Mouse (Mus musculus): Measurements from ENCODE around the gene Mrpl45. TPM values are rescaled to one million over a fixed set of nuclear protein-coding genes. Genes with fewer than 3 reads are reported as not detected.
"Not testable (repeated sequence)": the region's sequence is repeated elsewhere in the genome, so short reads cannot be mapped to it uniquely, and the experiment has no call there.

The Mrpl45 gene
- polyA plus RNA-seq (2014; fragmentation: Nextera tagmentation; extraction: Ambion mirVana), result 57.2 and 61.3 TPM in 2 replicates

- Histone ChIP-seq H3K4me3 (ENCODE audit: low read depth, low read length) (peak within 1 kb of the TSS; percentile 40), H3K9me3 (replicated peaks; ENCODE audit: control insufficient read depth, low read length) (no peaks in the 10 kb centered on the region), H3K4me1 (ENCODE audit: control insufficient read depth, insufficient read depth, low read length) (0 out of 2 replicates have a peak, but pooled peaks cover 3% of the 10 kb centered on the region), H3K4me2 (ENCODE audit: low read depth, low read length) (peak within 1 kb of the TSS; percentile 28), H3K27me3 (ENCODE audit: control insufficient read depth, insufficient read depth, low read length) (no peaks in the 10 kb centered on the region), H3K9ac (replicated peaks; ENCODE audit: low read length) (peak within 1 kb of the TSS; percentile 51), H3K36me3 (replicated peaks; ENCODE audit: control insufficient read depth, insufficient read depth, low read depth, low read length) (no peaks in the 10 kb centered on the region), H3K27ac (replicated peaks; ENCODE audit: low read depth, low read length) (no peak within 1 kb of the TSS)
- ATAC-seq (replicated peaks; ENCODE audit: insufficient number of reproducible peaks, low FRiP score, low TSS enrichment, low read depth) (peak; percentile 93), DNase-seq (ENCODE audit: low spot score) (peak; percentile 99)
- WGBS, result under 1% methylated on average over 50 of the region's 50 CpGs
Measured at GRCm38 (mm10) chr11:97315504-97316503, at the start of gene Mrpl45. TSS of gene Mrpl45 (plus strand) at chr11:97315716.

DNA sequence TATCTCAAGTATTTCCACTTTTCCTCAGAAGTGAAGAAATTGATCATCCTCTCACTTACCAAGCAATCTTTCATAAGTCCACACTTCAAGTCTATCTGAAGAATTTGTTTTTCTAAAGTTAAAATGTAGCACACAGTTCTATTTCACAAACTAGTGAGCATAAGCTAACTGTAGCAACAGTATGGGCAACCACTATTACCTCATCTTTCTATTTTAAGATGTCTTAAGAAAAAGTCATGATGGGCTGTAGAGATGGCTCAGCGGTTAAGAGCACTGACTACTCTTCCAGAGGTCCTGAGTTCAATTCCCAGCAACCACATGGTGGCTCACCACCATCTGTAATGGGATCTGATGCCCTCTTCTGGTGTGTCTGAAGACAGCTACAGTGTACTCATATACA lies 49.0 kb upstream of the Mrpl45 start:
- not testable (repeated sequence) for ATAC-seq (replicated peaks; ENCODE audit: insufficient number of reproducible peaks, low FRiP score, low TSS enrichment, low read depth); H3K4me2 ChIP-seq (ENCODE audit: low read depth, low read length); H3K36me3 ChIP-seq (replicated peaks; ENCODE audit: control insufficient read depth, insufficient read depth, low read depth, low read length); H3K27me3 ChIP-seq (ENCODE audit: control insufficient read depth, insufficient read depth, low read length); DNase-seq (ENCODE audit: low spot score); H3K9me3 ChIP-seq (replicated peaks; ENCODE audit: control insufficient read depth, low read length); H3K4me1 ChIP-seq (ENCODE audit: control insufficient read depth, insufficient read depth, low read length); H3K9ac ChIP-seq (replicated peaks; ENCODE audit: low read length); H3K4me3 ChIP-seq (ENCODE audit: low read depth, low read length); H3K27ac ChIP-seq (replicated peaks; ENCODE audit: low read depth, low read length)
- WGBS, result 94% methylated on average over 1 of the region's 1 CpGs

DNA sequence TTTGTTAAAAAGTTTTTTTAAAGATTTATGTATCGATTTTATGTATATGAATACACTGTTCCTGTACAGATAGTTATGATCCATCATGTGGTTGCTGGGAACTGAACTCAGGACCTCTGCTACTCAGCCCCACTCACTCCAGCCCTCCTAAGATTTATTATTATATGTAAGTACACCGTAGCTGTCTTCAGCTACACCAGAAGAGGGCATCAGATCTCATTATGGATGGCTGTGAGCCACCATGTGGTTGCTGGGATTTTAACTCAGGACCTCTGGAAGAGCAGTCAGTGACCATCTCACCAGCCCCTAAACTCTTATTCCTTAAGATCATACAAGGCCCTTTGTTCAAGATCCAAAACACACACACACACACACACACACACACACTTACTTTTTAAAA lies 45.5 kb upstream of the Mrpl45 start:
- ATAC-seq (replicated peaks; ENCODE audit: insufficient number of reproducible peaks, low FRiP score, low TSS enrichment, low read depth); H3K4me2 ChIP-seq (ENCODE audit: low read depth, low read length); H3K9ac ChIP-seq (replicated peaks; ENCODE audit: low read length); H3K27ac ChIP-seq (replicated peaks; ENCODE audit: low read depth, low read length); H3K4me3 ChIP-seq (ENCODE audit: low read depth, low read length); H3K9me3 ChIP-seq (replicated peaks; ENCODE audit: control insufficient read depth, low read length); H3K36me3 ChIP-seq (replicated peaks; ENCODE audit: control insufficient read depth, insufficient read depth, low read depth, low read length); DNase-seq (ENCODE audit: low spot score); H3K27me3 ChIP-seq (ENCODE audit: control insufficient read depth, insufficient read depth, low read length); H3K4me1 ChIP-seq (ENCODE audit: control insufficient read depth, insufficient read depth, low read length): not testable (repeated sequence)
- 84% methylated on average over 2 of the region's 2 CpGs for WGBS

DNA sequence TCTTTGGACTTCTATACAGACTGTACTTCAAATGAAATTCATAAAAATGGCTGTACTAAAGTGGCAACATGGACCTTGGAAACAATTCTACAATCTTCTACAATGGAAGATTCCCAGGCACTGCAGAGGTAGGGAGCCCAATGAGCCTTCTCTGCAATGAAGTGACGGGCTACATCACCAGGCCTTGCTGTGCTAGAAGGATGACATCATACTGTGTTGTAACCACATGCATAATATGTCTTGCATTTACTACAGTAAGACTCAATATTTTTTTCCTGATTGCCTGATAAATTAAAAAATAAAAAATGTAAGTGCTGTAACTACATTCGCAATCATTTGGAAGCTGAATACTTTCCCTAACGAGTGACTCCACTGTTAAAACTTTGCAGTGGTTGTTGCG lies 42.7 kb upstream of the Mrpl45 start:
- H3K9ac ChIP-seq (replicated peaks; ENCODE audit: low read length), result no peak overlapping the region
- WGBS, result 97% methylated on average over 4 of the region's 4 CpGs
- no peaks in the 10 kb centered on the region for H3K27me3 ChIP-seq (ENCODE audit: control insufficient read depth, insufficient read depth, low read length)
- no peaks in the 10 kb centered on the region for H3K9me3 ChIP-seq (replicated peaks; ENCODE audit: control insufficient read depth, low read length)
- H3K4me2 ChIP-seq (ENCODE audit: low read depth, low read length), result no peak overlapping the region
- H3K4me3 ChIP-seq (ENCODE audit: low read depth, low read length), result no peak overlapping the region
- no peak overlapping the region for H3K27ac ChIP-seq (replicated peaks; ENCODE audit: low read depth, low read length)
- no peak for DNase-seq (ENCODE audit: low spot score)
- no peak for ATAC-seq (replicated peaks; ENCODE audit: insufficient number of reproducible peaks, low FRiP score, low TSS enrichment, low read depth)
- no peaks in the 10 kb centered on the region for H3K36me3 ChIP-seq (replicated peaks; ENCODE audit: control insufficient read depth, insufficient read depth, low read depth, low read length)
- no peaks in the 10 kb centered on the region for H3K4me1 ChIP-seq (ENCODE audit: control insufficient read depth, insufficient read depth, low read length)

DNA sequence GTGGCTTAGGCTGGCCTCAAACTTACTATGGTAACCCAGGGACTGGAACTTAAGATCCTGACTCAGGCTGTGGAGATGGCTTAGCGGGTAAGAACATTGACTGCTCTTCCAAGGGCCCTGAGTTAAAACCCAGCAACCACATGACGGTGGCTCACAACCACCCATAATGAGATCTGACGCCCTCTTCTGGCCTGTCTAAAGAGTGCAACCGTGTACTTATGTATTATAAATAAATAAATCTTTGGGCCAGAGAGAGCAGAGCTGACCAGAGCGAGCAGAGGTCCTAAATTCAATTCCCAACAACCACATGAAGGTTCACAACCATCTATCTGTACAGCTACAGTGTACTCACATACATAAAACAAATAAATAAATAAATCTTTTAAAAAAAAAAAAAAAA lies 41.9 kb upstream of the Mrpl45 start:
- DNase-seq (ENCODE audit: low spot score), result no peak
- no peak overlapping the region for H3K4me3 ChIP-seq (ENCODE audit: low read depth, low read length)
- no peaks in the 10 kb centered on the region for H3K27me3 ChIP-seq (ENCODE audit: control insufficient read depth, insufficient read depth, low read length)
- no peaks in the 10 kb centered on the region for H3K9me3 ChIP-seq (replicated peaks; ENCODE audit: control insufficient read depth, low read length)
- H3K27ac ChIP-seq (replicated peaks; ENCODE audit: low read depth, low read length), result no peak overlapping the region
- no peak overlapping the region for H3K4me2 ChIP-seq (ENCODE audit: low read depth, low read length)
- no peaks in the 10 kb centered on the region for H3K4me1 ChIP-seq (ENCODE audit: control insufficient read depth, insufficient read depth, low read length)
- no peak for ATAC-seq (replicated peaks; ENCODE audit: insufficient number of reproducible peaks, low FRiP score, low TSS enrichment, low read depth)
- no peak overlapping the region for H3K9ac ChIP-seq (replicated peaks; ENCODE audit: low read length)
- no peaks in the 10 kb centered on the region for H3K36me3 ChIP-seq (replicated peaks; ENCODE audit: control insufficient read depth, insufficient read depth, low read depth, low read length)
- WGBS, result 85% methylated on average over 5 of the region's 5 CpGs

- DNase-seq (ENCODE audit: low spot score); H3K9me3 ChIP-seq (replicated peaks; ENCODE audit: control insufficient read depth, low read length); H3K27ac ChIP-seq (replicated peaks; ENCODE audit: low read depth, low read length); H3K4me3 ChIP-seq (ENCODE audit: low read depth, low read length); H3K4me2 ChIP-seq (ENCODE audit: low read depth, low read length); H3K36me3 ChIP-seq (replicated peaks; ENCODE audit: control insufficient read depth, insufficient read depth, low read depth, low read length); H3K9ac ChIP-seq (replicated peaks; ENCODE audit: low read length); H3K4me1 ChIP-seq (ENCODE audit: control insufficient read depth, insufficient read depth, low read length); ATAC-seq (replicated peaks; ENCODE audit: insufficient number of reproducible peaks, low FRiP score, low TSS enrichment, low read depth); H3K27me3 ChIP-seq (ENCODE audit: control insufficient read depth, insufficient read depth, low read length): not testable (repeated sequence)
- WGBS, result 95% methylated on average over 6 of the region's 6 CpGs
Measured at GRCm38 (mm10) chr11:97274947-97275346, 40.6 kb upstream of the Mrpl45 start.

DNA sequence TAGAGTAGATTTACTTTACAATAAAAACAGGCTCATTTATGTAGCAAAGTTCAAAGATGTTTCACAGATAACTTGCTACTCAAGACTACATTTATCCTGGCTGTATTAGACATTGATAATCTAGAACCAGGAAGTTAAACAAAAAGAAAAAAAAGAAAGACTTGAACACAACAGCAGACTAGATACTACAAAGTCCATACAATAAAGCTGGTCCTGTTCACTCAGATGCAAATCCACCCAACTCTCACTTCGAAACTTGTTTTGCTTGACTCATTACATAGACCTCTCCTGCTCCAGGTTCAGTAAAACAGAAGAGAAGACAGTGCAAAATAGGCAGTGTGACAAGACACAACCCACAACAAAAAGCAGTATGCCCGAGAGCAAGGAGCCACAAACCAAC lies 40.2 kb upstream of the Mrpl45 start:
- Histone ChIP-seq H3K9ac (replicated peaks; ENCODE audit: low read length) (no peak overlapping the region), H3K9me3 (replicated peaks; ENCODE audit: control insufficient read depth, low read length) (no peaks in the 10 kb centered on the region), H3K4me3 (ENCODE audit: low read depth, low read length) (no peak overlapping the region), H3K4me2 (ENCODE audit: low read depth, low read length) (no peak overlapping the region), H3K4me1 (ENCODE audit: control insufficient read depth, insufficient read depth, low read length) (no peaks in the 10 kb centered on the region), H3K36me3 (replicated peaks; ENCODE audit: control insufficient read depth, insufficient read depth, low read depth, low read length) (no peaks in the 10 kb centered on the region), H3K27me3 (ENCODE audit: control insufficient read depth, insufficient read depth, low read length) (no peaks in the 10 kb centered on the region), H3K27ac (replicated peaks; ENCODE audit: low read depth, low read length) (no peak overlapping the region)
- ATAC-seq (replicated peaks; ENCODE audit: insufficient number of reproducible peaks, low FRiP score, low TSS enrichment, low read depth) (no peak), DNase-seq (ENCODE audit: low spot score) (no peak)
- WGBS, result 91% methylated on average over 2 of the region's 2 CpGs

- Histone ChIP-seq H3K27me3 (ENCODE audit: control insufficient read depth, insufficient read depth, low read length) (no peaks in the 10 kb centered on the region), H3K9me3 (replicated peaks; ENCODE audit: control insufficient read depth, low read length) (no peaks in the 10 kb centered on the region), H3K36me3 (replicated peaks; ENCODE audit: control insufficient read depth, insufficient read depth, low read depth, low read length) (no peaks in the 10 kb centered on the region), H3K9ac (replicated peaks; ENCODE audit: low read length) (no peak overlapping the region), H3K4me2 (ENCODE audit: low read depth, low read length) (no peak overlapping the region), H3K4me3 (ENCODE audit: low read depth, low read length) (no peak overlapping the region), H3K4me1 (ENCODE audit: control insufficient read depth, insufficient read depth, low read length) (no peaks in the 10 kb centered on the region), H3K27ac (replicated peaks; ENCODE audit: low read depth, low read length) (no peak overlapping the region)
- DNase-seq (ENCODE audit: low spot score) (no peak), ATAC-seq (replicated peaks; ENCODE audit: insufficient number of reproducible peaks, low FRiP score, low TSS enrichment, low read depth) (no peak)
- 88% methylated on average over 1 of the region's 1 CpGs for WGBS
Measured at GRCm38 (mm10) chr11:97276019-97276418, 39.5 kb upstream of the Mrpl45 start.

Data from embryonic facial prominence, embryonic 11.5 days (tissue).